Mouse (Mus musculus) megakaryocyte-erythroid progenitor cell, adult 5-6 weeks (primary cell): ENCODE measurements around the gene Them7. TPM values are rescaled to one million over a fixed set of nuclear protein-coding genes. Genes with fewer than 3 reads are reported as not detected.

Experiments used
- ATAC-seq: replicated peaks from 2 replicates; pipeline ENCODE4 v1.8.0; 2016; ENCODE audit warnings: mild to moderate bottlenecking, inconsistent platforms; ENCODE audit not compliant: severe bottlenecking, poor library complexity, low FRiP score, low TSS enrichment
- total RNA-seq, 2 experiments: library from RNA; stranded (forward) in 1 of 2; stranded (reverse) in 1 of 2; fragments of 200-1000, 215-1000 nt in 1 of 2; fragments of >200 nt in 1 of 2; fragmentation: Nextera tagmentation in 1 of 2; gene quantifications; 2 replicates each; pipeline ENCODE4 v1.2.3; 2014 to 2017

Them7 gene
- total RNA-seq, 2 experiments from 2014 or later: 2.7 TPM

GRCm38 (mm10) chr2:105295823-105296222, 71.7 kb downstream of the Them7 start:
- ATAC-seq: no peak

- ATAC-seq: 0 out of 2 replicates have a peak, but pooled peaks have one; percentile 59
Measured at GRCm38 (mm10) chr2:105298888-105299287, 74.8 kb downstream of the Them7 start.

DNA sequence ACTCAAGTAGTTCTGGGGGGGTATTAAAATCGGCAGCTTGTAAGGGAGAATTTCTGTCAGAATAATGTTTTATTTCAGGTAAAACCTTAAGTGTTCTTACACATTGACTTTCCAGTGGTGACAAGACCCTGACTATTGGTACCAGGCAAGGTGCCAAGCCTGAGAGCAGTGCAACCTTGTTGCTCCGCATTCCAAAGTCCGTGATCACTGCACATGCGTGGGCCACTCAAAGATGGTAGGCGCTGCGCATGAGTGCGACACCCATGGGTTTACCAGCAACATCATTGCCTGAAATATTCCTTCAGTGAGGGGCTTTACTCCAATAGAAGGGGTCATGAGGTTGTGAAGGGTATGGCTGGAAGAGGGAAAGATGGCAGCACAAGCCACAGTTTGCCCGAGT, 77.0 kb downstream of the Them7 start:
- no peak for ATAC-seq

DNA sequence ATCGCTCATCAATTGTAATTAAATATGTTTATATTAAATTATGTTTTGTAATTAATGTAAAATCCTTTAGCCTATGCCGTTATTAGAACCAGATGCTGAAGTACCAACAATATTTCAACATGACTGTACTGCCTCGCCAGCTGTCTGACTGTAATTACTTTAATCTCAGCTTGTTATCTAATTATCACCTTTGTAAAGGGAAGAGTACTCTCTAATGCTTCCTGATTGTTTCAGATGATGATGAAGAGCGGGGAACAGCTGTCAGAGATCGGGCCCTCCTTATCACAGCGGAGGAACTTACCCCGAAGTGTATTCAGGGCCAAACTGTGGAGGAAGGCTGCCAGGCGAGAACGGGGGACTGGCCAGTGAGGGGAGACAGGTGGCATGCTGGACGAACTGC, 77.4 kb downstream of the Them7 start:
- no peak for ATAC-seq

DNA sequence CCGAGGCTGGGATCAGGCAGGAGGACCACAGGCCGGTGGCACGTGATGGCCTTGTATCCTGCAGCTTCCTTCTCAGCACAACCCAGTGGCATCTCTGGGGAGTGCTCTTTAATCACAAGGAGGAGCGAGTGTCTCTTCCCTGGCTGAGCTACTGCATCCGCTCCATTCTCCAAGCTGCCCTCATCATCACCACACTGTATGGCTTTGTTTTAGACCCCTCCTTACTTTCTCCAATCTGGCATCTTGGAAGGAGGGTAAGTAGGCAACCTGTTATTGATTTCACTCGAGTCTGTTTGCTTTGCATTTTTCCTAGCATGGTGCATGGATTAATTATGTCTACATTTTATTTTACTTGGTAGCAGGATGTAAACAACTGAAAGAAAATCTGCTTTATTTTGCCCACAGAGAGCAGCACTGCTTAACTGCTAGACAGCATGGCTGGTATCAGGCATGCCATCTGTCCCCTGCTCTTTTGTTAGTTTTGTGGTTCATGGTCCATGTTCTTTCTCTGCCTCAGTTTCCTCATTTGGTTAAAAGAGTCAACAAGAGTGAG, 79.9 kb downstream of the Them7 start:
- ATAC-seq: no peak

- ATAC-seq: no peak
Measured at GRCm38 (mm10) chr2:105305876-105306275, 81.8 kb downstream of the Them7 start.

DNA sequence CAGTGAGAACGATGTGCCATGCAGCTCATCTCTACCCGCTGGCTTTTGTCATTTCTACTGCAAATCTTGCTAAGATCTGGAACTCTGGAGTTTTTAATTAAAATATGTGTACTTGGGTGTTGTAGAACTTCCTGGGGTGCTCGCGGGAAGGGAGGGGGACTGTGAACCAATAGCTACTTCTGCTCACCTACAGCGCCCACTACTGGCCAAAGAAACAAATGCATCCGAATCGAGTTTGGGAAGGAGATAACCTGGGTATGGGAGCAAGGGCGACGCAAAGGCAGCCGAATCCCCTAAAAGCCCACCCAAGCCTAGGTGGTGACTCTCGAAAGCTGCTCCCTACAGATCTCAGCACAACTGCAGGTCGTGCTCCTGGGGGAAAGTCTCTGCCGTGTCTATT, 87.3 kb downstream of the Them7 start:
- ATAC-seq: peak; percentile 26; the same call in 1 of the 2 replicates

DNA sequence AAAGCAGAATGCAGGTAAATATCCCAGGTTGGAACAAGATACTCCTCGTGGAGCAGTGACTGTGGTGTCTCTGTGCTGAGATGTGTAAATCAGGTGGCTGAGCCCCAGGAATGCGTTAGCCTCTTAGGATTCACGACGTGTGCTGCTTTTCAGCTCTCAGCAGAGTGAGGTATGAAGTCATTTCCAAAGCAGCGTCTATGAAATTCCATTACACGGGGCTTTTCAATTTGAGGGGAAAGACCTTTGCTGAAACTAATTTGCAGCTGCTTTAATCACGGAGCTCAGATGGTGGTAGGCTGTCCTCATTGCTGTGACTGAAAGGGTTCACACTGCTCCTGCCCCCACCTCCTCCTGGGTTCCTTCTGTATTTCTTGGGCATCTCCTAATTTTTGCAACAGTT, 87.9 kb downstream of the Them7 start:
- ATAC-seq: no peak

DNA sequence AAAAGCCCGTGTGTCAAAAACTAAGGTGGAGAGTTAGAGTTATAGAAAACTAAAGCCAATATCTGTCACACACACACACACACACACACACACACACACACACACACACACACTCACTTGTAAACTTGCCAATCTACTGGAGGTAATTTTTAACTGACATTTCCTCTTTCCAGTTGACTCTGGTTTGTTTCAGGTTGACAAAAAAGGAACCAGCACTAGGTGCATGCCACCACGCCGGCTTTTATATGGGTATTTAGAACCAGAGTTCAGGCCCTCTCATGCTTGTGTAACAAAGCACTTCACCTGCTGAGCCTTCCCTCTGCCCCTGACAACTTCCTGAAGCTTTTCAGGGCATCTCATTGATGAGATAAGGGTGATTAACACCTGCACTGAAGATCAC, 89.0 kb downstream of the Them7 start:
- ATAC-seq: no peak

GRCm38 (mm10) chr2:105317556-105318184, 93.5 kb downstream of the Them7 start:
- no peak for ATAC-seq

- ATAC-seq: 0 out of 2 replicates have a peak, but pooled peaks have one; percentile 43
Measured at GRCm38 (mm10) chr2:105326067-105326466, 101.9 kb downstream of the Them7 start.

- ATAC-seq: no peak
Measured at GRCm38 (mm10) chr2:105330024-105330423, 105.9 kb downstream of the Them7 start.

GRCm38 (mm10) chr2:105333107-105333506, 109.0 kb downstream of the Them7 start:
- no peak for ATAC-seq

DNA sequence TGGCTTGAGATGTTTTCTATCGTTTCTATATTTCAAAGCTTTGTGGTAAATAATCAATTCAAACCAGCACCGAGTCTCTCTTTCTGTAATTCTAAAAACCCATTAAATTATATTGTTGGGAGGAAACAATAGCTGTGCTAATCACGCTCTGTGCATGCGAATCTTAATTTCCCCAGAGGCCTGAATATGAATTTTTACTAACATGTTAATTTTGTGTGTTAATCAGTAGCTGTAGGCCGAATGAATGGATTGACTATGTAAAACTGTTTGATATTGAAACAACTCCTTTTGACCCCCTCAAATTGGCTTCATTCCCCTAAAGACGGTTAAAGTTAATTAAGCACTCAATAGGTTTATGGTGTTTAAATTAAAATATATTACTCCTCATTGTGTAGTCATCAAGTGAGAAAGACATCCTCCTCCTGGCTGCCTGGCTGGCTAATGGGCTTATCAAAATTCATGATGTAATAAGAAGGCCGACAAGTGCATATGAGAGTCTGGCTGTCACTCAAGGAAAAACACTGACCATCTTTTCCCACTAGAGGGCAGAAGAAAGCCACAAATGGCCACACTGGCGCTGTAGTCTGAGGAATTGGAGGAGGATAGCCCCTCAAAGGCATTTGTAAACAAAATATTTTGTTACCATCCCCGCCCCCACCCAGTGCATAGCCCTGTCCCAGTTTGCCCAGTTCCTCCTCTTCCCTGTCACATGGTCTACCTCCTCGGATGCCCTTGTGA, 110.0 kb downstream of the Them7 start:
- peak; percentile 89 for ATAC-seq

DNA sequence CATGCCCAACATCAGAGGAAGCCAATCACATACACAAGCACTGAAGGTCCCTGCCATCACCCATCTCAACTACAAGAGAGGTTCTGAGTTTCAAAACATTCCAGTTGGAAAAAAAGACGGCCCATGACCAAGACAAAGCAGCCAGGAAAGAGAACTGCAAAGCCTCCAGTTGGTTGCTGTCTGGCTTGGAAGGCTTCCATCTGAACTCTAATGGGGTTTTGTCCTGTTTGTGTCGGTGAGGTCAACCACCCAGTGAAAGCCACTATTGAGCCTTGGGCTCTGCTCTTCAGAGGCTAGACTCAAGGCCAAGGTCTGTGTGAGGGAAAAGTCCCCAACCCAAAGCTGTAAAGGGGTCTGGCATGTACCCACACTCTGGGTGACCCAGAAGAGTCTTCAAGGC, 111.5 kb downstream of the Them7 start:
- ATAC-seq: no peak

- ATAC-seq: no peak
Measured at GRCm38 (mm10) chr2:105336314-105337027, 112.4 kb downstream of the Them7 start.

- ATAC-seq: no peak
Measured at GRCm38 (mm10) chr2:105337171-105337875, 113.2 kb downstream of the Them7 start.

DNA sequence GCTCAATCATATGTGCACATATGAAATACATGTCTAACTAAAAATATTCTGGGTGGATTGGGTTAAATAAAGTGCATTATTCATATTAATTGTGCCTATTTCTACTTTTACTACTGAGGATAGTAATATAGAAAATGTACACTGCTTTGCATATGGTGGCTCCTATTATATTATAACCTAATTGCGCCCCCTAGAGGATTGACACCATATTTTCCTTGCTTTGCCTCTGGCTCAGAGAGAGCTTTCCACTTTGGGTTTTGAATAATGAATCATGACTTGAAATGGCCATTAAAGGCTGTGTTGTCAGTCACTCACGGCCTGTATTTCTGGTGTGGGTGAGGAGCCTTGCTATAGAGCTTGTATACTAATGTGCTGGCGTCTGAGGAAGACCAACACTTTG, 115.9 kb downstream of the Them7 start:
- no peak for ATAC-seq

DNA sequence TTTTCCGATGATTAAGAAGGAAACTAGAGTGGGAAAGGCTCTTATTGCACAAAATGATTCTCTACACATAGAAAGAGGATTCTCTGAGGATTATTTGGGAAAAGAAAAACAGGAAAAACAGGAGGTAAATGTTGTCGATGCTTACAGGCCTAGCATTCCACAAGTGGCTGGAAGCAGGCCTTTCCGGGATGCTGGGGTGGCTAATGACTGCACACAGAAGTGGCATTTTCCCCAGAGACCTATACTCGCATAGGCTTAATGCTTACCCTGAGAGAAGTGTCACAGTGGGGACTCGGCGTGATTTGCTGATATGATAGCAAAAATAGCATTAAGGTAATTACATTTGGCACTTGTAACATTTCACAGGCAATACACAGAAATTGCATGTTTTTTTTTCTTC, 124.8 kb downstream of the Them7 start:
- ATAC-seq: no peak

DNA sequence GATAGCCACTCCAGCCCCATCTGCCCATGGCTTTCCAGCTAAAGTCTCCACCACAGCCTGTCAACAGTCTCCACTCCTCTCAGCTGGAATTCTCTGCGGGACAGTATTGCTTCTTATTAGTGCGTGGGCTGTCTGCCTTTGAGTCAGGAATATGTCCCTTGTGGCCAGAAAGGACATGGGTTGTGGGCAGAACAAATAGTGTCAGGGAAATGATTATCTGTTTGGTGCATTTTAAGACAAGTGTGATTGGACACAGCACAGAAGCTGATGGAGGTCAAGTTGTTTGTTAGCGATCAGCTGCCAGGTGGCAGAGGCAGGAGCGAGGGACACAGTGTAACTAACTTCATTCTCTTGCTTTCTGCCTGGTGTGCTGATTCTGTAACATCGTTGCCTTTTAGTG, 132.7 kb downstream of the Them7 start:
- ATAC-seq: no peak
